Mouse (Mus musculus) heart, adult 8-10 months (tissue): ENCODE measurements around the gene Itgam. TPM values are rescaled to one million over a fixed set of nuclear protein-coding genes. Genes with fewer than 3 reads are reported as not detected.
"Not testable (repeated sequence)": the region's sequence is repeated elsewhere in the genome, so short reads cannot be mapped to it uniquely, and the experiment has no call there.

Source experiments
- DNase-seq: peaks from one replicate; pipeline ENCODE4 v3.0.0; 2022; ENCODE audit warnings: low spot score
- total RNA-seq, 4 experiments: library from RNA; stranded (reverse); gene quantifications; 2 replicates each; pipeline ENCODE4 v1.2.4; 2022

Gene Itgam
- total RNA-seq, 4 experiments from 2014 or later = 2.2 to 26.5 (median 3.1) TPM

- no peak for DNase-seq
These were observed 66.6 kb downstream of the Itgam start, which contains the start of gene Itgax for GRCm38 (mm10) chr7:128128741-128129720. Gene Itgax, plus strand, starts transcription at chr7:128129547.

GRCm38 (mm10) chr7:128132148-128132547 is 69.7 kb downstream of the Itgam start:
- DNase-seq = no peak

- no peak for DNase-seq
These were observed 71.2 kb downstream of the Itgam start for GRCm38 (mm10) chr7:128133596-128133995.

GRCm38 (mm10) chr7:128136927-128137326 is 74.5 kb downstream of the Itgam start:
- DNase-seq = no peak

GRCm38 (mm10) chr7:128139611-128140010 is 77.2 kb downstream of the Itgam start:
- no peak for DNase-seq

GRCm38 (mm10) chr7:128150970-128151369 is 88.5 kb downstream of the Itgam start:
- DNase-seq = no peak

GRCm38 (mm10) chr7:128154076-128154475 is 91.6 kb downstream of the Itgam start, which contains the start of gene Itgad:
Gene Itgad, plus strand, starts transcription at chr7:128154376.
- no peak for DNase-seq

GRCm38 (mm10) chr7:128154924-128155323 is 92.5 kb downstream of the Itgam start:
- no peak for DNase-seq

- DNase-seq = not testable (repeated sequence)
These were observed 96.4 kb downstream of the Itgam start for GRCm38 (mm10) chr7:128158688-128159354.

GRCm38 (mm10) chr7:128164001-128164400 is 101.6 kb downstream of the Itgam start:
- no peak for DNase-seq

- no peak for DNase-seq
These were observed 104.0 kb downstream of the Itgam start for GRCm38 (mm10) chr7:128166391-128166790.

Other genes with a start within 250 kb of the Itgam start
- gene Stx4a, start 238.3 kb upstream of the Itgam start, total RNA-seq = 10 to 100 TPM; 61.9 to 68.0 (median 66.0) TPM
- under 1 TPM; 0.27 to 0.66 (median 0.51) TPM for gene Stx1b, start 238.1 kb upstream of the Itgam start, total RNA-seq
- gene Zfp646, start 186.4 kb upstream of the Itgam start, total RNA-seq = 10 to 100 TPM; 16.1 to 19.5 (median 17.9) TPM
- gene Zfp668, start 185.8 kb upstream of the Itgam start, total RNA-seq = 1 to 10 TPM; 3.8 to 4.7 (median 4.3) TPM
- 1 to 10 TPM in 1 of 4 experiments, under 1 TPM in 3; 0.29 to 1.6 (median 0.74) TPM for gene Prss53, start 171.7 kb upstream of the Itgam start, total RNA-seq
- gene Gm21974, start 167.2 kb upstream of the Itgam start, total RNA-seq = under 1 TPM in 1 of 4 experiments, not detected in 3; 0.34 TPM
- 10 to 100 TPM; 14.2 to 19.1 (median 17.3) TPM for gene Vkorc1, start 167.0 kb upstream of the Itgam start, total RNA-seq
- gene Bckdk, start 158.6 kb upstream of the Itgam start, total RNA-seq = 100 to 1,000 TPM; 119 to 144 (median 142) TPM
- gene Kat8, start 150.1 kb upstream of the Itgam start, total RNA-seq = 10 to 100 TPM; 13.6 to 16.8 (median 15.3) TPM
- gene Prss8, start 132.5 kb upstream of the Itgam start, total RNA-seq = not detected
- 10 to 100 TPM in 1 of 4 experiments, 1 to 10 TPM in 3; 8.7 to 10.4 (median 8.9) TPM for gene Prss36, start 115.9 kb upstream of the Itgam start, total RNA-seq
- gene Fus, start 95.2 kb upstream of the Itgam start, total RNA-seq = 100 to 1,000 TPM; 129 to 232 (median 187) TPM
- gene Pycard, start 68.8 kb upstream of the Itgam start, total RNA-seq = 10 to 100 TPM in 1 of 4 experiments, 1 to 10 TPM in 3; 5.4 to 11.0 (median 7.9) TPM
- gene Trim72, start 58.7 kb upstream of the Itgam start, total RNA-seq = 100 to 1,000 TPM; 292 to 380 (median 338) TPM
- gene Gm49368, start within 50 bp of the Itgam start, total RNA-seq = under 1 TPM in 1 of 4 experiments, not detected in 3; 0.09 TPM
- gene Itgax, start 66.9 kb downstream of the Itgam start, total RNA-seq = under 1 TPM; 0.16 to 0.41 (median 0.27) TPM
- gene Itgad, start 91.7 kb downstream of the Itgam start, total RNA-seq = under 1 TPM in 1 of 4 experiments, not detected in 3; 0.09 TPM
- 1,000 to 10,000 TPM; 2,334 to 3,880 (median 3,044) TPM for gene Cox6a2, start 143.7 kb downstream of the Itgam start, total RNA-seq
- gene Armc5, start 174.7 kb downstream of the Itgam start, total RNA-seq = 10 to 100 TPM in 1 of 4 experiments, 1 to 10 TPM in 3; 7.0 to 10.5 (median 7.9) TPM
- 1 to 10 TPM; 3.0 to 4.0 (median 3.6) TPM for gene 9130023H24Rik, start 175.4 kb downstream of the Itgam start, total RNA-seq
- 10 to 100 TPM; 13.5 to 15.7 (median 14.6) TPM for gene Tgfb1i1, start 184.2 kb downstream of the Itgam start, total RNA-seq
- gene Slc5a2, start 203.0 kb downstream of the Itgam start, total RNA-seq = not detected
- 1 to 10 TPM; 5.8 to 6.9 (median 6.5) TPM for gene BC017158, start 235.5 kb downstream of the Itgam start, total RNA-seq